Mouse (Mus musculus) kidney, embryonic 16.5 days (tissue): ENCODE measurements around the gene Tdrd7. TPM values are rescaled to one million over a fixed set of nuclear protein-coding genes. Genes with fewer than 3 reads are reported as not detected.

Experiments used
- ATAC-seq: fragments of 200-750 bp; cut with Nextera tagmentation; 2 replicates; pipeline ENCODE4 v1.8.0; 2017; ENCODE audit warnings: moderate TSS enrichment; ENCODE audit not compliant: low FRiP score, low TSS enrichment
- H3K27ac ChIP-seq: fragments of 300-500 bp; sonication (generic); 2 replicates; pipeline ENCODE4 v1.5.1; 2014; ENCODE audit warnings: low read length
- H3K27me3 ChIP-seq: fragments of 300-500 bp; sonication (generic); 2 replicates; pipeline ENCODE4 v1.6.1; 2014; ENCODE audit warnings: low read length, control low read depth, mixed read lengths; ENCODE audit not compliant: insufficient read depth
- H3K36me3 ChIP-seq: fragments of 300-500 bp; sonication (generic); 2 replicates; pipeline ENCODE4 v1.6.1; 2014; ENCODE audit warnings: low read length, control low read depth, mixed read lengths; ENCODE audit not compliant: insufficient read depth
- H3K4me1 ChIP-seq: fragments of 300-500 bp; sonication (generic); 2 replicates; pipeline ENCODE4 v1.6.1; 2014; ENCODE audit warnings: low read length, control low read depth, mixed read lengths; ENCODE audit not compliant: insufficient read depth
- H3K4me2 ChIP-seq: fragments of 300-500 bp; sonication (generic); replicated peaks from 2 replicates; pipeline ENCODE4 v1.6.1; 2014; ENCODE audit warnings: low read depth, low read length
- H3K4me3 ChIP-seq: fragments of 300-500 bp; sonication (generic); 2 replicates; pipeline ENCODE4 v1.5.1; 2014; ENCODE audit warnings: mild to moderate bottlenecking, low read length
- H3K9ac ChIP-seq: fragments of 300-500 bp; sonication (generic); replicated peaks from 2 replicates; pipeline ENCODE4 v1.6.1; 2014; ENCODE audit warnings: low read length
- H3K9me3 ChIP-seq: fragments of 300-500 bp; sonication (generic); 2 replicates; pipeline ENCODE4 v1.6.1; 2016; ENCODE audit warnings: low read length, control low read depth
- WGBS: fragments of 180-500 bp; shearing (Covaris S2); extraction: QIAGEN DNeasy Blood & Tissue Kit; methylation state at CpG from one replicate; pipeline ENCODE4 v1.1.7; 2014; 5-methylcytosine and 5-hydroxymethylcytosine counted together
- polyA plus RNA-seq: library from polyadenylated mRNA; unstranded; fragments of >200 nt; fragmentation: Nextera tagmentation; extraction: Ambion mirVana; gene quantifications from 2 replicates; pipeline ENCODE4 v1.2.1, GENCODE M21; 2015

Gene Tdrd7
- polyA plus RNA-seq, 1 experiment from 2014 or later: 20.1 TPM

DNA sequence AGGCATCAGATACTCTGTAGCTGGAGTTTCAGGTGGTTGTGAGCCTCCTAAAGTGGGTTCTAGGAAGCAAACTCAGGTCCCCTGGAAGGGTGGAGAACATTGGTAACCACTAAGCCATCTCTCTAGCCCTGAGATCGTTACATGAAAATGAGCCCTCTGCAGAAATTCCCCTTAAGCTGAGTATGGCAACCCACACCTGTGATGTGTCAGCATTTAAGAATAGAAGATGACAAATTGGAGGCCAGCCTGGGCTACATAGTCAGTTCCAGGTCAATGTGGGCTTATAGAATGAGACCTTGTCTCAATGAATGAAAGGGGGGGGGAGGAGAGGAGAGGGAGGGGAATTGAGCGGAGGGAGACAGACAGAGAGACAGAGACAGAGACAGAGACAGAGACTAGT, 46.6 kb downstream of the Tdrd7 start:
- no peaks in the 10 kb centered on the region for H3K9me3 ChIP-seq
- H3K4me3 ChIP-seq: no peak overlapping the region
- no peaks in the 10 kb centered on the region for H3K36me3 ChIP-seq
- no peak for ATAC-seq
- no peak overlapping the region for H3K27ac ChIP-seq
- no peak overlapping the region for H3K9ac ChIP-seq
- WGBS: 100% methylated on average over 2 of the region's 2 CpGs
- H3K27me3 ChIP-seq: no peaks in the 10 kb centered on the region
- no peaks in the 10 kb centered on the region for H3K4me1 ChIP-seq
- no peak overlapping the region for H3K4me2 ChIP-seq

DNA sequence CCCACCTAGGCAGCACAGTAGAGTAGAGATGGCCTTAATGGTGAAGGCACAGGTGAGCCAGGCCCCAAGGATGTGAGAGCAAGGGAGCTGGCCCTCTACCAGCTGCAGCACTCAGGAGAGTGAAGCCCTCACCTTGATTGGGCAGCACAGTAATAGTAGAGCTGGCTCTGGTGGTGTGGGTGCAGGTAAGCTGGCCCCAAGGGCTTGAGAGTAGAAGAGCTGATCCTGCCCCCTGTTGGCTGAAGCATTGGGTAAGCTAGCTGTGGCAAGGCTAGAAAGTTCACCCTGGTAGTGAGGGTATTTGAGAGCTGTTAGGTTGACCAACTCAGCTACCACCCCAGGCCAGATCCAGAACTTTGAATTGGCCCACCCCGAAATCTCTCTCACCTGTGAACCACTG, 50.5 kb downstream of the Tdrd7 start:
- Histone ChIP-seq H3K4me2 (no peak overlapping the region), H3K9me3 (no peaks in the 10 kb centered on the region), H3K4me3 (no peak overlapping the region), H3K36me3 (0 out of 2 replicates have a peak, but pooled peaks cover 3% of the 10 kb centered on the region), H3K9ac (no peak overlapping the region), H3K4me1 (no peaks in the 10 kb centered on the region), H3K27ac (no peak overlapping the region), H3K27me3 (no peaks in the 10 kb centered on the region)
- 93% methylated on average over 1 of the region's 1 CpGs for WGBS
- ATAC-seq: no peak

DNA sequence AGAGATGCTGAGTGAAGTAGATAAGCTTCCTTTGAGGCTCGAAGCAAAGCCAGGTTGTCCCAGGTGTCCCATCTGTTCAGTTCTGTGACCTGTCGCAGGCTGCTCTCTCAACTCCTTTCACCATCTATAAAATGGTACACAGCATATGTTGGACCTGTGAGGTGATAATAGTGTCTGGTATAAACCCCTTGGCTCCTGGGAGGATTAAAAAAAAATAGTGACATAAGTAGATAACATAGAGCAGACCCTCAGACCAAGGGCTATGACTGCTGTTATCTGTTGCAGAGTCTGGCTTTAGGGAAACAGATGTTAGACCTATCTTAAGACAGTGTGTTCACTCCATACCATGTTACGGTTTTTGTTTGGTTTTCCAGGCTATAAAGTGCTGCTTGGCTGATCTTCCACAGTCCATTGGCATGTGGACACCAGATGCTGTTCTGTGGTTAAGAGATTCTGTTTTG, 57.9 kb downstream of the Tdrd7 start:
- no peak overlapping the region for H3K4me2 ChIP-seq
- no peaks in the 10 kb centered on the region for H3K27me3 ChIP-seq
- no peak overlapping the region for H3K4me3 ChIP-seq
- 0 out of 2 replicates have a peak, but pooled peaks cover 2% of the 10 kb centered on the region for H3K4me1 ChIP-seq
- 52% methylated on average over 3 of the region's 3 CpGs for WGBS
- no peak overlapping the region for H3K27ac ChIP-seq
- no peaks in the 10 kb centered on the region for H3K36me3 ChIP-seq
- H3K9me3 ChIP-seq: no peaks in the 10 kb centered on the region
- no peak overlapping the region for H3K9ac ChIP-seq
- ATAC-seq: peak; percentile 51; the same call in 1 of the 2 replicates

DNA sequence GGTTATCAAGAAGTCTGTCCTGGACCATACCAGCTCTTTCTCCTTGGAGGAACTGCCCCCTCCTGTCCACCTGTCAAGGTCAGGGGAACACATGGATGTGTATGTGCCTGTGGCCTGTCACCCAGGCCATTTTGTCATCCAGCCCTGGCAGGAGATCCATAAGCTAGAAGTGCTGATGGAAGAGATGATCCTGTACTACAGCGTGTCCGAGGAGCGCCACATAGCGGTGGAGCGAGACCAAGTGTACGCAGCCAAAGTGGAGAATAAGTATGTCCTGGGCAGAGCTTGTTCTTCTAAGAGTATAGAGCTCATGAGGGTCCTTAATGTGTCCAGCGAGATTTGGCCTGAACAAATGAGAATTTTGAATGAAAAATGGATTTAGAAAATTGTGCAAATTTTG, 60.8 kb downstream of the Tdrd7 start:
- 0 out of 2 replicates have a peak, but pooled peaks have one; percentile 19 for ATAC-seq
- no peak overlapping the region for H3K9ac ChIP-seq
- WGBS: 35% methylated on average over 7 of the region's 7 CpGs
- no peaks in the 10 kb centered on the region for H3K27me3 ChIP-seq
- no peak overlapping the region for H3K27ac ChIP-seq
- no peaks in the 10 kb centered on the region for H3K36me3 ChIP-seq
- H3K4me3 ChIP-seq: no peak overlapping the region
- H3K4me2 ChIP-seq: no peak overlapping the region
- H3K9me3 ChIP-seq: no peaks in the 10 kb centered on the region
- 0 out of 2 replicates have a peak, but pooled peaks cover 2% of the 10 kb centered on the region for H3K4me1 ChIP-seq

DNA sequence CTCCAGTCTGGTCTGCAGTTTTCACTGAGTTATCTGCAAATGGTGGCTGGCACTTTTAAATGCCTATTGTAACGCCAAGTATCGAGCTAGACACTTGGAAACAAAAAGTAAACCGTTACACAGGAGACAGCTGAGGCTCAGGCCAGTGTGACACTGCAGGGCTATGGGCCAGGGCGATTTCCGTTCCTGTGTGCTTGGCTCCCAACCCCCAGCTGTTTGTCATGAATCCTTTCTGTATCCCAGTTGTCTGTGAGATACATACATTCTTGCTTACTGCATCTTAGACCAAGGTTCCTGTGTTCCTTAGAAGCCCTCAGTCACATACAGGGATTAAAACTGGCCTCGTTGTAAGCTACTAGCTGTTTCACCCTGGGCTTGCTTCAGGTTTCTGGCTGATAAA, 63.1 kb downstream of the Tdrd7 start:
- Histone ChIP-seq H3K27me3 (no peaks in the 10 kb centered on the region), H3K9ac (no peak overlapping the region), H3K36me3 (no peaks in the 10 kb centered on the region), H3K9me3 (no peaks in the 10 kb centered on the region), H3K4me3 (no peak overlapping the region), H3K27ac (no peak overlapping the region), H3K4me1 (no peaks in the 10 kb centered on the region), H3K4me2 (no peak overlapping the region)
- ATAC-seq: no peak
- WGBS: 75% methylated on average over 6 of the region's 6 CpGs

DNA sequence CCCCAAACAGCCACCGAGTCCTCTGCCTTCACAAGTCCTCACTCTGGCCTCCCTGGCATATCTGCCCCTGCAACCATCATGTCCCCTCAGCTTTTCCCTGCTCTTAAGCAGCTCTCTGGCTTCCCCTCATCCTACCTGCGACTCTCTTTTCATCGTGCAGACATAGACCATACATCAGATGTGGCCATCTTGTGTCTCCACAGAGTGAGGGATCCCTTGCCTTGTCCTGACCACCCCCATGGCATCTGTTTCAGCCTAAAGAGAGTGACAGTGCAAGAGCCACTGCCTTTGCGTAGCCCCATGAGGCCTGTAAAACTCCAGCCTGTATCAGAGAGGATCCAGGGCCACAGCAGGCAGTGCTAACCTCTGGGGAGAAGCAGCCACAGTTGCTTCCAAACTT, 63.6 kb downstream of the Tdrd7 start:
- Histone ChIP-seq H3K27me3 (no peaks in the 10 kb centered on the region), H3K4me3 (no peak overlapping the region), H3K4me2 (no peak overlapping the region), H3K36me3 (no peaks in the 10 kb centered on the region), H3K4me1 (no peaks in the 10 kb centered on the region), H3K9me3 (no peaks in the 10 kb centered on the region), H3K27ac (no peak overlapping the region), H3K9ac (no peak overlapping the region)
- 95% methylated on average over 4 of the region's 4 CpGs for WGBS
- no peak for ATAC-seq

DNA sequence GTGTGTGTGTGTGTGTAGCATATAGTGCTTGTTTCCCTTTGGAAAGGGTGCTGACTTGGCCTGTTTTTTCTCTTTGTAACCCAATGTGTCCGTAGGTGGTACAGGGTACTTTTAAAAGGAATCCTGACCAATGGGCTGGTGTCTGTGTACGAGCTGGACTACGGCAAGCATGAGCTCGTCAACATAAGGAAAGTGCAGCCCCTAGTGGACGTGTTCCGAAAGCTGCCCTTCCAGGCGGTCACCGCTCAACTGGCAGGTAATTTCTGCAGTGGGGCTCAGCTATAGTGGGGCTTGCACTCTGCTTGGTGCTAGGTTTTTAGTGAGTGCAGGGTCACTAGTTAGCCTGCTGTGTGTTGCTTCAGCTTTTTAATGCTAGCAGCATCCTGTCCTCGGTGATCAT, 64.4 kb downstream of the Tdrd7 start:
- H3K27ac ChIP-seq: no peak overlapping the region
- H3K9ac ChIP-seq: no peak overlapping the region
- ATAC-seq: peak; percentile 73; the same call in 1 of the 2 replicates
- H3K9me3 ChIP-seq: no peaks in the 10 kb centered on the region
- H3K4me3 ChIP-seq: no peak overlapping the region
- WGBS: 42% methylated on average over 9 of the region's 9 CpGs
- H3K4me1 ChIP-seq: no peaks in the 10 kb centered on the region
- no peaks in the 10 kb centered on the region for H3K27me3 ChIP-seq
- H3K4me2 ChIP-seq: no peak overlapping the region
- no peaks in the 10 kb centered on the region for H3K36me3 ChIP-seq

DNA sequence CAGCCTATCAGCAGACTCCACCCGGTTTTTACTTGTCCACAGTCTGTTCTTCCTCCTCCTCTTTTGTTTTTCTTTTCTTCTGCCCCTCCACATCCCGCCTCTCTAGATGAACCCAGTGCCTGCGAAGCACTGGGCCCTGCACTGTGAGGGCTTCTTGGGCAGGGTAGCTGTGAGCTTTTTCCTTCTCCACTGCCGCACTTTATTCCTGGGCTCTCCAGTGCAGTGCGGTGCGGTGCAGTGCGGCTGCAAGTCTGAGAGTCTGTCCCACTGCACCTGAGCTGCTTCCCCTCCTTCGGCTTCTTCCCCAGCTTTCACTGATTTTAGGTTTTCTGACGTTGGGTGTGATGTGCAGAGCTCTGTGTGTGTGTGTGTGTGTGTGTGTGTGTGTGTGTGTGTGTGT, 67.3 kb downstream of the Tdrd7 start:
- H3K4me2 ChIP-seq: no peak overlapping the region
- H3K9ac ChIP-seq: no peak overlapping the region
- H3K4me1 ChIP-seq: no peaks in the 10 kb centered on the region
- H3K9me3 ChIP-seq: no peaks in the 10 kb centered on the region
- ATAC-seq: no peak
- WGBS: 68% methylated on average over 9 of the region's 9 CpGs
- no peaks in the 10 kb centered on the region for H3K36me3 ChIP-seq
- H3K27me3 ChIP-seq: peaks cover 2% of the 10 kb centered on the region
- no peak overlapping the region for H3K4me3 ChIP-seq
- no peak overlapping the region for H3K27ac ChIP-seq

DNA sequence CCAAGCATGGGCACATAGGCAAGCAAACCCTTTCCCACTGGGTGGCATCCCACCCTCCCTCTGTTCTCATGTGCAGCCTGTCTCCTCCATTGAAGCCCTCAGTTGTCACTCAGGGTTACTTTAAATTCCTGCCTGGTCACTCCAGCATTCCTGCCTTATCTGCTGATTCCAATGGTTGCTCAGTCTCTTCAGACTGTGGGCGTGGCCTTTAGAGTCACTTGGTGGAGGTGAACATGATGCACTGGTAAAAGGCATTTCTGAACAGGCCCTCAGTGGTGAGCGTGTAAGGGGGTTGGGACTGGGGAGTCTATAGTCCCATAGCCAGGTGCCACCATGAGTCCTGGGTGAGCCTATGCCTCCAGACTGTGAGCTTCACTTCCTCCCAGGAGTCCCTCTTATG, 68.1 kb downstream of the Tdrd7 start:
- Histone ChIP-seq H3K4me2 (no peak overlapping the region), H3K4me3 (no peak overlapping the region), H3K4me1 (no peaks in the 10 kb centered on the region), H3K9me3 (no peaks in the 10 kb centered on the region), H3K27ac (no peak overlapping the region), H3K9ac (no peak overlapping the region), H3K27me3 (peaks cover 9% of the 10 kb centered on the region), H3K36me3 (no peaks in the 10 kb centered on the region)
- ATAC-seq: no peak
- WGBS: 87% methylated on average over 2 of the region's 2 CpGs

DNA sequence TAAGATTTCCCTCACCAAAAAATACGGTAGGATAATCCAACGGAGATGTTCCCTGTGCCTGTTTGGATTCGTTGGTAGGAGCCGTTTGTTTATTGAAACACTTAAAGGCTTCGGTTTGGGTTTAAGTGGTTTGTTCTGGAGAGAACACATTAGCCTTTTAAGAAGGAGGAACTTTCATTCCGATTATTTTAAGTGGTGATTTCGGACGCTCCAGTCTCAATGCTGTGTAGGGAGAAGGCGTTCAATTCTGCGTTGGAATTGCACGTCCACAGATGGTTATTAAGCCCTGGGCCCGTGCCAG, 73.4 kb downstream of the Tdrd7 start:
- no peak for ATAC-seq
- 8% methylated on average over 12 of the region's 12 CpGs for WGBS

More for the DNA sequence above, 73.4 kb downstream of the Tdrd7 start:
- Histone ChIP-seq H3K27ac (no peak overlapping the region), H3K9ac (peak overlapping the region; percentile 73), H3K9me3 (no peaks in the 10 kb centered on the region), H3K27me3 (peaks cover 31% of the 10 kb centered on the region), H3K4me3 (peak overlapping the region; percentile 74), H3K36me3 (no peaks in the 10 kb centered on the region), H3K4me2 (peak overlapping the region; percentile 100), H3K4me1 (peaks cover 22% of the 10 kb centered on the region)
